Mouse (Mus musculus) testis, adult 2 months (tissue): Measurements from ENCODE around the gene Irf2bpl.

Source experiments
- CTCF ChIP-seq: fragments of 200-500 bp; IDR thresholded peaks from 2 replicates; pipeline ENCODE4 v1.5.1; 2012; ENCODE audit warnings: low read depth, mild to moderate bottlenecking, inconsistent platforms, low read length, moderate library complexity; ENCODE audit not compliant: control insufficient read depth, insufficient read depth, insufficient replicate concordance
- POLR2A ChIP-seq: fragments of 200-500 bp; IDR thresholded peaks from 2 replicates; pipeline ENCODE4 v1.6.1; 2012; ENCODE audit warnings: low read depth, mild to moderate bottlenecking, inconsistent platforms, low read length, moderate library complexity; ENCODE audit not compliant: control insufficient read depth

GRCm38 (mm10) chr12:86915617-86916016 lies 31.0 kb upstream of the Irf2bpl start:
- TF ChIP-seq POLR2A (no peak), CTCF (no peak)
